Mouse (Mus musculus) liver, embryonic 14.5 days (tissue): ENCODE results near the gene Ndufb4.

Experiments used
- CTCF ChIP-seq: IDR thresholded peaks from 2 replicates; pipeline ENCODE4 v1.5.1; 2016; ENCODE audit warnings: antibody characterized with exemption, low read depth, control low read depth
- EP300 ChIP-seq: IDR thresholded peaks from 2 replicates; pipeline ENCODE4 v1.6.1; 2016; ENCODE audit warnings: antibody characterized with exemption, low read depth

DNA sequence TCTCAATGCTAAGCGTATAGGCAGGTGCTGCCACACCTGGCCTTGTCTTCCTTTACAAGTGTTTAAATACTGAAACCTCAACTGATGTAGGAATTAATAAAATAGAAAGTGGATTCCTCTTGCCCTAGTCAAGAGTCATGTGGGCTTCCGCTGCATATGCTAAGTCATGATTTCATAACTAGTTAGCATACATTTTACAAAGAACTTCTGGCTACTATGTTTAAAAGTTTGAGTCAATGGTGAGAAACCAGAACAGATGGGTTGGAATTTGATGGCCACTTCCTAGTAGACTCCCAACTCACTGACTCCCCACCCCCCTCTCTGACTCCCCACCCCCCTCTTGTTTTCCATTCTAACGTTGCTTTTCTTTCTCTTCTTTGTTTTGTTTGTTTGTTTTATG lies 54.9 kb downstream of the Ndufb4 start:
- TF ChIP-seq CTCF (no peak), EP300 (no peak)
